Mouse (Mus musculus) spleen, adult 12 weeks (tissue): ENCODE measurements around the gene Rex1bd.

ENCODE experiments used
- DNase-seq: peaks from one replicate; pipeline ENCODE4 v3.0.0; 2022; ENCODE audit warnings: low spot score

The Rex1bd gene

DNA sequence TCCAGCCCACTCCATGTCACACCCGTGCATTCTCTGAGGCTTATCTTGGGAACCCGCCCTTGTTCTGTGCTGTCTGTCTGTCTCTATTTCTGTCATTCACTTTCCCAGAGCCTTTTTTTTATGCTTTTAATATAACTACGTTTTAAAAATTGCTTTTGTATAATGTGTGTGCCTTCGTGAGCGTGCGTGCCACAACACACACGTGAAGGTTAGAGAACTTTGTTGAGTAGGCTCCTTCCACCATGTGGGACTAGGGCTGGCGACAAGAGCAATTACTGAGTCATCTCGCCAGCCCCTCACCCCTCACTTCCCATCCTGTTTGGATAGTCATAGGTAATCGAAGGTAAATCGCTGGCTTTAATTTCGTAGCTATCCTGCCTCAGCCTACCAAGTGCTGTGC, 4.0 kb downstream of the Rex1bd start:
- no peak for DNase-seq

DNA sequence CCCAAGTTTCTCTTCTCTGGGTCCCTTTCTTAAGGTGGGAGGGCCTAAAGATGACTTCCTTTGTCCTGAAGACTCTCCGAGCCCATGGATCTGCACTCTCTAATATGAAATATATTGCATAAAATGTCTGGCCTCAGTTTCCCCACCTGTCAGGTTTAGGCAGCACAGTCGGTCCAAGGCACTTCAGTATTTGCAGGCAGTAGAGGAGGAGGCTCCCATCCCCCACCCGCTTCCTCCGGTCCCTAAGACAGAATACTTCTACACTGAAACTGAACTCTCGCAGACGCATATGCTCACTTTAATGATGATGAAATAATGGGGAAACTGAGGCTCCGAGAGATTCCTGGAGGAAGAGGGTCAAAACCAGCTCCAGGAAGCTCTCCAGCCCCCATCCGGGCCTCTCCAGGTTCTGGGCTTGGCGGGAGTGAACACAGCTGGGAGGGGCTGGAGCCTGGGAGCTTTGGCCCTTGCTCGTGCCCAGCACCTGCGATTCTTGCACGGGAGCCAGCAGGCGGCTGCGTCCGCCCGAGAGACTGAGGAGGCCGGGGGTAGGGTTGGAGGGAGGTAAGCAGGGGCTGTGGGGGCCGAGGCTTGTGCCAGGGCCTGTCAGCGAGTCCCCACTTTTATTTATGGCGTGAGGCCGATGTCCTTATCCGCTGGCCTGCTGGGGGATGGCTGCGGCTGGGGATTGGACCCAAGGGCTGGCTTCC, 4.6 kb downstream of the Rex1bd start:
- DNase-seq: no peak

DNA sequence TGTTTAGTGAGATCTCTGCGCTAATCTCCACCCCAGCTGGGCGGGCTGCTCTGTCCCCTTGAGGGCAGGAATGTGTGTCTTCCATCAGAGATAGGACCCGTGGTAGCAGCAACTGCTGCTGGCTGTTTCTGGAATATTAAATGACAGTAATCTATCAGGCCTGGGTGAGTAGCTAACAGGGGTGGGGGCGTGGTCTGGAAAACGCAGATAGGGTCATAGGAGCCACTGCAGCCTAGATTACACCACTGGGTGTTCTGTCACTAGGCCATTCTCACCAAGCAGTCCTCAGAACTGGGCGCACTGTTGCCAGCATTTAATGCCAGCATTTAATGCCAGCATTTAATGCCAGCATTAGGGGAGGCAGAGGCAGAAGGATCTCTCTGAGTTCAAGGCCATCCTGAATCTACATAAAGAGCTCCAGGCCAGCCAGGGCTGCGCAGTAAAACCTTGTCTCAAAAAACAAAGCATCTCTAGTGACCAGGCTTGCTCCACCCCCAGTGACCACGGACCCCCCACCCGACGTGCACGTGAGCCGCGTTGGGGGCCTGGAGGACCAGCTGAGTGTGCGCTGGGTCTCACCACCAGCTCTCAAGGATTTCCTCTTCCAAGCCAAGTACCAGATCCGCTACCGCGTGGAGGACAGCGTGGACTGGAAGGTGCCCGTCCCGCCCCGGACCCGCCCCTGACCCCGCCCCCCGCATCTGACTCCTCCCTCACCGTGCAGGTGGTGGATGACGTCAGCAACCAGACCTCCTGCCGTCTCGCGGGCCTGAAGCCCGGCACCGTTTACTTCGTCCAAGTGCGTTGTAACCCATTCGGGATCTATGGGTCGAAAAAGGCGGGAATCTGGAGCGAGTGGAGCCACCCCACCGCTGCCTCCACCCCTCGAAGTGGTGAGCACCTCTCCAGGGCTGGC, 5.9 kb downstream of the Rex1bd start:
- no peak for DNase-seq

DNA sequence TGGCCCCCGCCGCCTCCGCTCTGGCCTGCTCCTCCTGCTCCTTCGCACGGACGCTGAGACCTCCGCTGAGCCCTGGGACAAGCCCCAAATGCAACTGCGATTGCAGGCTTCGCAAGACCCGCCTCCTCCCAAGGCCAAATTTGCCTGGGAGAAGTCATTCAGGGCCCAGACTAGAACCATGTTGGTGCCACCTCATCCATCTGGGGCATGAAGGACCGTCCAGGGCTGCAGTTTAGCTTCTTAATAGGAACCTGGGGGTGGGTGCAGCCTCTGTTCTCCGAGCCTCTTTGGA, 10.8 kb downstream of the Rex1bd start:
- DNase-seq: no peak

DNA sequence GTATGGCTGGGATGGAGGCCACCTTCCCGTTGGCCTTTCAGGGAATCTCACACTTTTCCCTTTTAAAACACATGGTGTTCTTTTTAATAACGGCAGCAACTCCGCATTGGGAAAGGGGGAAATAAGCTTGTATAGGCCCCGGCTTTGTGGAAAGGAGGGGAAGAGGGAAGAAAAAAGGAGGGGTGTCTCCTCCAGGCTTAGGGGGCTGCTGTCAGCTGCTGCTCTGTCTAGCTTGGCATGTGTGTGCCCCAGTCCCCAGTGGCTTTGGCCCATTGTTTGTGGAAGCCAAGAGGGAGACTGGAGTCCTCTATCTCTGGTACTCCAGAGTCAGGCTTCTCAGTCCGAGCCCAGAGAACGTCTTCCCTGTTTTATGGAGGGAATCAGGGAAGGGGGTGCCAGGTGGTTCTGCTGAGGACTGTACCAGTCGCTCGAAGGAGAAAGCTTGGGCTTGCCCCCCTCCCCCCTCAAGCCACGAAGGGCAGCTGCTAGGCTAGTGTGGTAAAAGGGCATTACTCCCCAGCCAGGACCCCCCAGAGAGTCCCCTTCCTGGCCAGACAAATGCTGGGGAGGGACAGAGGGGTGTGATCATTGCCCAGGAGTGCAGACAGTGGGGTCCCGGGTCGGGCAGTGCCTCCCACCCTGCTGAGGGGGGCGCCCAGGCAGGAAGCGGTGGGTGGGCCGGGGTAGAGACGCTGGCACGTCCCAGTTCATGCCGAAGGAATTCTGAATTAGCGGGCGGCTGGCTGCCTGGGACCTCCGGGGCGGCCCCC, 11.4 kb downstream of the Rex1bd start:
- DNase-seq: no peak

DNA sequence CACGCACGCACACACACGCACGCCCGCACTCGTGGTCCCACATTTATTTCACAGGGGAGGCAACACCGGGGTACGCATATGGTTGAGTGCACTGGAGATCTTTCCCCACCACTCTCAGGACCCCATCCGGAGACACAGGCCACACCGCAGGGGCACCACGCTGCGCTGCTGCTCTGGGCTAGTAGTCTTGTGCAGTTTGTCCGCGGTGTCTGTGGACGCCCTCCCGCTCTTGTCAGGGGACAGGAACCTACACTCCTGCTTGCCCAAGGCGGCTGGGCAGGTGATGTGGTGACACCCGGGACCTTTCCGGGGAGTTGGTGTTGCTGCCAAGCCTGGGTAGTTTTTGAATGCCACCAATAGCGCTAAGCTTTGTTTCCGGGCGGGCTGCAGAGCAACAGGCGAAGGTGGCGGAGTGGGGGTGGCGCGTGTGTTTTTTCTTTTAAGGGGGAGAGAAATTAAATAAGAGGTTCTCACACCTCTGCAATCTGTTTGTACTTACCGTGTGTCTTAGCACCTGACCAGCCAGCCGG, 12.1 kb downstream of the Rex1bd start:
- DNase-seq: no peak

DNA sequence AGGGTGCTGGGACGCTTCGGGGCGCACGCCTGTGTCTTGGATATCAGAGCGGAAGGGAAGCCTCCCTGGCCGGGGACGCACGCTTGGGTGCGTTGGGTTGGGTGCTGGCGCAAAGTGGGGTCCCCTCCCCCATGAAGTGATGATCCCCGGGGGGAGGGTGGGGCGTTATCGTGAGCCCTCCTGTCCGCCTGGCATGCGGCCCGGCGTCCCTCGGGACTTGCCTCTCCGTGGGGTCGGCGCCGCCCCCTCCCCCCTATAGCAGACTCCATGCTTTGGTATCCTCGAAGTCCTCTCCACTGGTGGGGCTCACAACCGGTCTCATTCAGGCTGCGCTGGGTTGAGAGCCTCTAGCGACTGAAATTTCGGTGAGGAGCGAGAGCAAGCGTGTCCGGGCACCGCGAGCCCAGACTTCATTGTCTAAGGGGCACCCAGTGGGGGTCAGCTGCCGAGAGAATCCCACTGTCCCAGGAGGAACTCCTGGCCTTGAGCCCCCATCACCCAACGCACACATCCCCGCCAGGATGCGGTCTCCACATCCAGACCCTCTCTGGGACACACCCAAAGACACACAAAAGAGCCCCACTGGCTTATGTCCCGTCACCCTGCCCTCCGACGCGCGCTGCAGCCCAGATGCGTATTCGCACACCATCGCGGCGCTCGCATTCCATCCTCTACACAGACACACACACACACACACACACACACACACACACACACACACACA, 12.7 kb downstream of the Rex1bd start:
- DNase-seq: no peak

DNA sequence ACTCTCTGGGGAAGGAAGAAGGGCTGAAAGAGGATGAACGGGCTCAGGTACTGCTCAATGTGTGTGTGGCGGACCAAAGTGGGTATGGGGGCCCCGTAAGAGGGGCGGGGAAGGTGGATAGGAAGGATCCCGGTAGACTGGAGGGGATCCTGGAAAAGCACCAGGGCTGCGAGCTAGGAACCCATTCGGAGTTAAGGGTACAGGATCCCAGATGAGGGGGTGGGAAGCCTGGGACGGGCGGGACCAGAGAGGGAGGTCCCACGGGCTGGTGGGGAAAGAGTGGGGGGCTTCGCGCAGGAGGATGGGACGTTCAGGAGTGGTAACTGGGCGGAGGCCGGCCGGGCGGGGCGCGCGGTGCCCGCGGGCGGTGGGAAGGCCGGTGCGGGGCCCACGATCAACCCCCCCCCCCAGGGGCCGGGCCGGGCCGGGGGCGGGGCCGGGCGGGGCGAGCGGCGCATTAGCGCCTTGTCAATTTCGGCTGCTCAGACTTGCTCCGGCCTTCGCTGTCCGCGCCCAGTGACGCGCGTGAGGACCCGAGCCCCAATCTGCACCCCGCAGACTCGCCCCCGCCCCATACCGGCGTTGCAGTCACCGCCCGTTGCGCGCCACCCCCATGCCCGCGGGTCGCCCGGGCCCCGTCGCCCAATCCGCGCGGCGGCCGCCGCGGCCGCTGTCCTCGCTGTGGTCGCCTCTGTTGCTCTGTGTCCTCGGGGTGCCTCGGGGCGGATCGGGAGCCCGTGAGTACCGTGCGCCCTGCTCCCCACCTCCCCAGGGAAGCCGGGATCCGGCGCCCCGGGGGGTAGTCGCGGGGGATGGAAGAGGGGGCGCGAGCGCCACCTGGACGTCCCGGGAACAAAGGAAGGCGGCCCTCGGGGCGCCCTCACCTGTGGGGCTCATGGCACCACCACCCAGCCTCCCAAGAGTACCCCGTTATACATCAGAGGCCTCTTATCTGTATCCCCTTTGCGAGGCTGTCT, 13.6 kb downstream of the Rex1bd start, which contains the start of gene Crlf1:
Crlf1 (plus strand) TSS at position 495 of the 977 bp plus-strand sequence.
- no peak for DNase-seq

DNA sequence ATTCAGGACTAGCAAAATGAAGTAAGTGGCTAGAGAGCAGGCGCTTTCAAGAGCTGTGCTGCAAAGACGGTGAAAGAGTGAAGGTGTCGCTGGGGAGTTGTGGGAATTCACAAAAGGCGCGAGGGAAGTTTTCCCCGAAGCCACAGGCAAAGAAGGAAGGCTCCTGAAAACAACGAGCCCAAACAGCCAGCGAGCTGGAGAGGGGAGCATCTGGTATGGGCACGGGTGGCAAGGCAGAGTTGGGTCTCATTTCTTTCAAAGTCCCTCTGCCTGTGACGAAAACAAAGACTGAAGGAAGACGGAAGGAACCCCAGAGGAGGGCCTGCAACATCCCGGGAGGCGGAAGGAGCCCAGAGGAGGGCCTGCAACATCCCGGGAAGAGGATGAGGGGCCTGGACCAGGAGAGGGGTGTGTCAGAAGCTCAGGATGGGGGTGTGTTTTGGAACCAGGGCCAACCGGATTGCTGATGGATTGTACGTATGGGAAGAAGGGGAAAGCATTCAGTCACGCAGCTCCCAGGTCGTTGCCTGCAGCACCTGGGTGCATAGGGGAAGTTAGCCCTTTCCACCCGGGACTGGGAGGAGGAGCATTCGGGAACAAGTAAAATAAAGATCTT, 15.6 kb downstream of the Rex1bd start:
- no peak for DNase-seq

DNA sequence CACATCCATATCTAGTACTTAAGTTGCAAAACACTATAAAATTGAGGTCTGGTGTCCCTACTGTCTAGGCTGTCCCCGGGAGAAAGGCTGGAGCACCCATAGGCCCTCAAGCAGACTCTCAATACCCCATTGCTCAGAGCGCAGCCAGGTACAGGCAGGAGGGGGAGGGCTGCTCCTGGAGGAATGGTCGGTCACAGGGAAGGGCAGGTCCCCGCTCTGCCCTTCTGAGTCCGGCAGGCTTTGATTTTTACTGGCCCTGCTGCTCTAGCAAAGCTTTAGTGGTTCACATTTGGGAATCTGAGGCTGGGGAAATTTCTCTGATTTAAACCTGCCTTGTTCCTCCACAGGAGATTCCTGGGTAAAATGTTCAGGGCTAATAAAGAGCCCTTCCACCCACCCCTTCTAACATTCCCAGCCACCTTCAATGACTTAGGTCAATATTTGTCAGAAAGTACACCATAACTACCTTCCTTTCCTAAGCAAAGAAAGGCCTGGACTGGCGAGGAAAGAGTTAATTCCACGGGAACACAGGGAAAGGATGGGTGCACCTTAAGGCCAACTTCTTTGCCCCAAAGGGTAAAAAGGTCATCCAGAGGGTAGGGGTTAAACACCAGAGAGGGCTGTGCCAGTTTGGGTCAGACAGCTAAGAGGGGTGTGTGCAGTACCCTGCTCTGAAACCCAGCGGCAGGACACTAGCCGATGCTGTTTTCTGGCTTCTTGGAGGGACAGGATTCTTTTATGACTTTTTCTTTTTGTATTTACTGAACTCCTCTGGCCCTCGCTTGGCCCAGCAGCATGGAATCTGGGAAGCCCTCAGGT, 16.3 kb downstream of the Rex1bd start:
- no peak for DNase-seq

DNA sequence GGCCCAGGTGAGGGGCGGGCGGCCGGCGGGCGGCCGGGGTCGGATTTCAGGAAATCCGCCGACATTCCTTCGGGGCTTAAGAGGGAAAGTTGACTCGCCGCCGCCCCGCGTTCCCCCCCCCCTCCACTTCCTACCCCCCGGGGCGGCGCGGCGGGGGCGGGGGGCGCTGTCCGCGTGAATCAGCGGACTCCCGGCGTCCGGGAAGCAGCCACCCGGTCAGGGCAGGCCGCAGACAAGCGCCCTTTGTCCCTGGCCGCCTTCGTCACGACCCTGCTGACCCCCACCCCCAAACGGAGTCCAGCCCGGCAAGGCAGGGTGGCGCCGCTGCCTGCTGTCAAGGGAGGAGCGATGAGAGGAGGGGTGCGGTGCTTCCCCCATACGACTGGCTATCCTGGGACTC, 17.0 kb downstream of the Rex1bd start:
- DNase-seq: no peak

DNA sequence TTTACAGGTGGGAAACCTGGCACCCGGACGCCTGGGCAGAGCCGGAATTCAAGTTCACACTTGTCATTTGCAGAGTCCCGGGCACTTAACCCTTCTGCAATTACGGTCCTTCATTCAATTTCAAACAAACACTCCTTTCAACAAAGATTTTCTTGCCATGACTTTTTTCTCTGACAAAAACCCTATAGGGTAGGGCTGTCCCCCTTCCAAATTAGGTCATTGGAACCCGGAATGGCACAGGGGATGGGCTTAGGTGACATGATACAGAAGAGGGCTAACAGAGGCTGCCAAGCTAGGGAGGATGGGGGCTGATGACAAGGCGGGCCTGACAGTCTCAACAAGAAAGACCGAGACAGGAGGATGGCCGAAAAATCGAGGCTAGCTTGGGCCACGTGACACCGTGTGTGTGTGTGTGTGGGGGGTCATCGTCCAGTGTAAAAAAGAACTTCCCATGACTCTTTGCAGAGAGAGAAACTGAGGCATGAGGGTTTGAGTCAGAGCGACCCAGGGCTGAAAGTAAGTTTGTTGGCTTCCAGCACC, 17.6 kb downstream of the Rex1bd start:
- no peak for DNase-seq

DNA sequence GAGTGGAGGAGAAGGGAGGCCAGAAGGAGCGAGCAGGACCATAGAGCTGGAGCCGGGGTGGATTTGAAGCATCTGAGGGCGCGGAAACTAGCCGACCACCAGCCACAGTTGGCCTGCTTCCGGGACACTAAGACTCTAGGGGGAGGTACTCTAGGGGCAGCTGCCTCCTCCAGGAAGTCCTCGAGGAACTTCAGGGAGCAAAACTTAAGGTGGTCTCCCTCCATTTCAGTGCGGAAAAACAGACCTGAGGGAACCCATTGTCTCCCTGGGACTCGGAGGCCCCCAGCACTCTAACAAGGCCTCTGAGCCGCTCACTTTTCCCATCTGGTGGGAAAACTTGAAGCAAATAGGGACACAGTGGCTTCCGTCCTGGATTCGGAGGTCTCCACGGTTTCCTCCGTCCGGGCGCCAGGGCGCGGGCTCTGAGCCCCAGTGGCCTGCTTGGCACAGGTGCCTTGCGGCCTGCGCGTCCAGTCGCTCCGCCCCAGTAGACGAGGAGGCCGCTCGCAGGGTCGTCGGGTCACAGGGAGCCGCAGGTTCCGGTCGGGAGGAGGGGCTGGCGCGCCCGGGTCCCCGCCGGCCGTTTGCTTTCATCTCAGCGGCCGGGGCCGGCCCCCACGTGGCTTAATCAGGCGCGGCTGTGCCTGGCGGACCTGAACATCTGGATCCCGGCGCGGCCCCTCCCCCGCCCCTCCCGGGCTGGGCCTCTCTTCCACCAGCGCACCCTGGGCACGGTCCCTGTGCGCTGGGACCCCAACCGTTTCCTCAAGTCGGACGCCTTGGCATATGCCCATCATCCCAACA, 18.4 kb downstream of the Rex1bd start:
- DNase-seq: no peak

DNA sequence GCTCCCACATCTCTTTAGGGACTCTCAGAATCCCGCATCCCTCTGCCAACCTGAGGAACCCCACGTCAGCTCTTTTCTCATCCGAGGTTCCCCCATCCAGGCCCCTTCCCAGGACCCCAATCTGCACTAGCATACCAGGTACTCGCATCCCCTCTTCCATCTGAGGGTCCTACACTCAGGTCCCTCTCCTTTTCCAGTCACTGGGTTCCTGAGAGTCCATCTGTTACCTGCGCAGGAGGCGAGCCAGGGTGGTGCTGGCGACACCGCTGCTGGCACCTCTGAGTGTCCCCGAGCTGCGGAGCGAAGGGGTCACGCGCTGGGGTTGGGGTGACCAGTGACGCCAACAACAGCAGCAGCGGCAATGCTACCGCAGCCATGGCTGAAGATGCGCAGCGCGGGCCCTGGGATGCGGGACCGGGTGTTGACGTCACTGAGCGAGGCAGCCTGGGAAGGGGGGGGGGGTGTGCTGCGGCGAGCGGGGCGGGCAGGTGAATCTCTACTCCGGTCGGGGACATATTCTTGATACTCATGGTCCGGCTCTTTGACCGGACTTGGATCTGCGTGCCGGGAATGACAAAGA, 19.5 kb downstream of the Rex1bd start, which contains the start of gene Tmem59l:
Tmem59l (minus strand) TSS at position 418 of the 580 bp plus-strand sequence.
- no peak for DNase-seq

DNA sequence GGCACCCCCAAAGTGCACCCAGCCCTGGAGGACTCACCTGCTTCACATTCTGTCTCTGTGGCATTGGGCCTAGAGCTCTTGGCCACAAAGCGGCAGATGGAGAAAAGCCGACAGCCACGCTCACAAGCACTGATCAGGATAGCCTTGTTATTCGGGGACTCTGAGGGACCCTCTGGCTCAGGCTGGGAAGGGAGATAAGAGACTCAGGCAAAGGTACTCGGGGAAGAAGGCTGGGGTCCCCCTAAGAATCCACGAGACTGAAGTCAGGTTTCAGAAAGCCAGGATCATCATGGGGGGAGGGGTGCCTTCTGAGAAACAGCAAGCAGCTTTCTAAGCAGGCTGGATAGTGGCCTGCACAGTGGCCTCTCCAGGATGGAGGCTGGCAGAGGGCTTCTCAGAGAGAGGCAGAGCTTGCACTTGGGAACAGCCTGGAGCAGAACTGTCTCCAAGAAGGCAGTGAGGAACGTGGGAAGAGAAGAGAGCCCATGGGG, 20.3 kb downstream of the Rex1bd start:
- no peak for DNase-seq

DNA sequence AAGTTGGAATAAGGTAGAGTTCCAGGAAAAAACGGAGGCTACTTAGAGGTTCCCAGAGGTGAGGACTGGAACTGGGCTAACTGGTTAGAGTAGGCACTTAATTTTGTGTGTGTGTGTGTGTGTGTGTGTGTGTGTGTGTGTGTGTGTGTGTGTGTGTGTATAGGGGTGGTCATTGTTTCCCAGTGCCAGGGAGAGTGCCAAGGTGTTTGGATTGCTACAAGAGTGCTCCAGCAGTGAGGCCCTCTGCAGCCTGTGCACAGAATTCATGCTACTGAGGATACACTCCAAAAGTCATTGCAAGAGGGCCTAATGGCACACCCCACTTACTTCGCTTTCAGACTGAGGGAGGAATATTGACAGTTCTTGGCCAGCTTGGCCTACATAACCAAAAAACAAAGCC, 23.6 kb downstream of the Rex1bd start:
- DNase-seq: no peak

DNA sequence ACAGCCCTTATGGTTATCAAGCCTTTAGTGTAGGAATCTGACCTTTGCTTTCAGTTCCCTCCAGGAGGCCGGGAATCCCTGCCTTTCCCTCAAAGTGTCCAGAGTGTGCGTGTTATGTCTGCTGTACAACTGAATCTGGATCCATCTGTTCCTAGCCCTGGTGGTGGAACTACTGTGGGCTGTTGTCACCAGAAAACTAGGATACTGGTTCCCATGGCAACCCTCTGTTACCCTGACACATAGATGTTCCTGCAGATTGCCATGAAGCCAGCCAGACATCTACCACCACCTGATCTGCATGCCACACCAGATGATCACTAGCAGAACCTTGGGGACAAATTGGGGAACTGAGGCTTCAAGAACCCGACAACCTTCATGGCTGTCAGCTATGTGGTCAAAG, 24.6 kb downstream of the Rex1bd start:
- no peak for DNase-seq
